Mouse (Mus musculus): ENCODE data around the gene Itga7. TPM values are rescaled to one million over a fixed set of nuclear protein-coding genes. Genes with fewer than 3 reads are reported as not detected.
"Not testable (repeated sequence)": the region's sequence is repeated elsewhere in the genome, so short reads cannot be mapped to it uniquely, and the experiment has no call there.

The Itga7 gene
- polyA plus RNA-seq, 1 experiment from 2014 or later: 15.5 TPM

DNA sequence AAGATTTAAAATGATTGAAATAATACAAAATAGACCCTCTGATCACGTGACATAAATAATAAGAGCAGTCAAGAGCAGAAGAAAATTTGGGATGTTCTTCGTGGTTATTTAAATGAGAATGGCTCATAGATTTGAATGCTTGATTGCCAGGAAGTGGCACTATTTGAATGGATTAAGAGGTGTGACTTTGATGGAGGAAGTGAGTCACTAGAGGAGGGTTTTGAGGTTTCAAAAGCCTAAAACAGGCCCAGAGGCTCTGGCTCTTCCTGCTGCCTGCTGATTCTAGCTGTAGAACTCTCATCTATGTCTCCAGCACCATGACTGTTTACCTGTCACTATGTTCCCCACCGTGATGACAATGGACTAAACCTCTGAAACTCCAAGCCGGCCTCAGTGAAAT is 39.2 kb downstream of the Itga7 start:
- WGBS: 76% methylated on average over 4 of the region's 4 CpGs
- H3K9me3 ChIP-seq: no peaks in the 10 kb centered on the region
- no peak for ATAC-seq (ENCODE audit: low read depth)

GRCm38 (mm10) chr10:128976395-128976794 is 42.8 kb downstream of the Itga7 start:
- ATAC-seq (ENCODE audit: low read depth): no peak
- Histone ChIP-seq H3K9ac (no peak overlapping the region), H3K27ac (replicated peaks) (no peak overlapping the region), H3K4me1 (replicated peaks) (no peaks in the 10 kb centered on the region), H3K4me2 (no peak overlapping the region), H3K9me3 (no peaks in the 10 kb centered on the region), H3K36me3 (no peaks in the 10 kb centered on the region), H3K27me3 (no peaks in the 10 kb centered on the region), H3K4me3 (no peak overlapping the region)
- 67% methylated on average over 3 of the region's 3 CpGs for WGBS

More for the DNA sequence above, 39.2 kb downstream of the Itga7 start:
- H3K36me3 ChIP-seq: no peaks in the 10 kb centered on the region
- H3K9ac ChIP-seq: no peak overlapping the region
- no peak overlapping the region for H3K4me3 ChIP-seq
- H3K27ac ChIP-seq (replicated peaks): no peak overlapping the region
- H3K27me3 ChIP-seq: no peaks in the 10 kb centered on the region
- H3K4me2 ChIP-seq: no peak overlapping the region
- H3K4me1 ChIP-seq (replicated peaks): no peaks in the 10 kb centered on the region

- Histone ChIP-seq H3K9ac (peak overlapping the region; percentile 45; the same call in 1 of the 2 replicates), H3K4me1 (replicated peaks) (no peaks in the 10 kb centered on the region), H3K4me3 (no peak overlapping the region), H3K27me3 (no peaks in the 10 kb centered on the region), H3K4me2 (no peak overlapping the region), H3K9me3 (no peaks in the 10 kb centered on the region), H3K36me3 (no peaks in the 10 kb centered on the region), H3K27ac (replicated peaks) (no peak overlapping the region)
- peak; percentile 82 for ATAC-seq (ENCODE audit: low read depth)
- WGBS: 21% methylated on average over 9 of the region's 9 CpGs
These were observed 44.0 kb downstream of the Itga7 start for GRCm38 (mm10) chr10:128977522-128978114.

GRCm38 (mm10) chr10:128980644-128981365 is 47.2 kb downstream of the Itga7 start:
- H3K4me3 ChIP-seq: no peak overlapping the region
- no peak overlapping the region for H3K9ac ChIP-seq
- no peaks in the 10 kb centered on the region for H3K4me1 ChIP-seq (replicated peaks)
- H3K4me2 ChIP-seq: no peak overlapping the region
- no peaks in the 10 kb centered on the region for H3K36me3 ChIP-seq
- no peaks in the 10 kb centered on the region for H3K9me3 ChIP-seq
- WGBS: 71% methylated on average over 3 of the region's 3 CpGs
- H3K27ac ChIP-seq (replicated peaks): no peak overlapping the region
- ATAC-seq (ENCODE audit: low read depth): no peak
- no peaks in the 10 kb centered on the region for H3K27me3 ChIP-seq

DNA sequence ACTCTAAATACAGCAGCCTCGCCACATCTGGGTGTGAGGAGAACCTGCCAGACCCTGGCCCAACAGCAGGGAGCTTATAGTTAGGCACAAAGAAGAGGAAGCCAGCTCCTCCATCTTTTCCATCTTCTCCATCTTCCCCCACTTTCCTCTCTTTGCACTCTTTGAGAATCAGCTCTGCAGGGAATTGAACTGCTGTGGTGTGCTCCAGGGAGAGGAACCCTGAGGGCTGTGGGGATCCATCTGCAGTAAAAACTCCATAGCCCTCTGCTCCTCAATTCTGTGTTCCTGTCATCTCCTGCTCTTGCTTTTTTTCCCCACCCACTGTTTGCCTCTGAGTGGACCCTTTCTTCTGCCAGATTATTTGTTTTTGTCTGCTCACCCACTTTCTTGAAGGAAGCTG is 55.5 kb downstream of the Itga7 start, which contains the start of gene Olfr9:
TSS of gene Olfr9 (plus strand) at position 301 of the 400 bp plus-strand sequence.
- ATAC-seq (ENCODE audit: low read depth); H3K4me1 ChIP-seq (replicated peaks); H3K4me3 ChIP-seq; H3K36me3 ChIP-seq; H3K9ac ChIP-seq; H3K4me2 ChIP-seq; H3K27me3 ChIP-seq; H3K9me3 ChIP-seq; H3K27ac ChIP-seq (replicated peaks): not testable (repeated sequence)
- 53% methylated on average over 1 of the region's 1 CpGs for WGBS

DNA sequence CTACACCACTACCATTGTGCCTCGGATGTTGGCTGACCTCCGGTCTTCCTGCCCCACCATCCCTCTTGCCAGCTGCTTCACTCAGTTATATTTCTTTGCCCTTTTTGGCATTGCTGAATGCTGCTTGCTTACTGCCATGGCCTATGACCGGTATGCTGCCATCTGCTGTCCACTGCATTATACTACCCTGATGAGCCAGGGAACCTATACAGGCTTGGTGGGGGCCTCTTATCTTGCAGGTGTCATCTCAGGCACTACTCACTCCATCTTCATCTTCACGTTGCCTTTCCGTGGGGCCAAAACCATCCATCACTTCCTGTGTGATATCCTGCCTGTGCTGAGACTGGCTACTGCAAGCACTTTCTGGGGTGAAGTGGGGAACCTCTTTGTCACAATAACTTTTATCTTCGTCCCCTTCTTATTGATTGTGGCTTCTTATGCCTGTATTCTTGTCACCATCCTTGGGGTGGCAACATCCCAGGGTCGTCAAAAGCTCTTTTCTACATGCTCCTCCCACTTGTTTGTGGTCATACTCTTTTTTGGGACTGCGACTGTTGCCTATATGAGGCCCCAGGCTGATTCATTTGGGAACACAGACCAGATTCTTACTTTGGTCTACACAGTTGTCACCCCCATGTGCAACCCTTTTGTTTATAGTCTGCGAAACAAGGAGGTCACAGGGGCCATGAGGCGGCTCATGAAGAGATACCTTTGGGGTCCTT is 56.7 kb downstream of the Itga7 start:
- not testable (repeated sequence) for H3K9ac ChIP-seq; ATAC-seq (ENCODE audit: low read depth); H3K36me3 ChIP-seq; H3K4me2 ChIP-seq; H3K9me3 ChIP-seq; H3K4me3 ChIP-seq; H3K27ac ChIP-seq (replicated peaks); H3K4me1 ChIP-seq (replicated peaks); H3K27me3 ChIP-seq
- 67% methylated on average over 7 of the region's 10 CpGs for WGBS

GRCm38 (mm10) chr10:128990994-128991393 is 57.4 kb downstream of the Itga7 start:
- ATAC-seq (ENCODE audit: low read depth): no peak

GRCm38 (mm10) chr10:128995796-128996195 is 62.2 kb downstream of the Itga7 start:
- WGBS: 94% methylated on average over 1 of the region's 1 CpGs
- Histone ChIP-seq H3K27me3 (no peaks in the 10 kb centered on the region), H3K4me2 (no peak overlapping the region), H3K9me3 (no peaks in the 10 kb centered on the region), H3K9ac (no peak overlapping the region), H3K36me3 (no peaks in the 10 kb centered on the region), H3K27ac (replicated peaks) (no peak overlapping the region), H3K4me1 (replicated peaks) (no peaks in the 10 kb centered on the region), H3K4me3 (no peak overlapping the region)
- peak; percentile 19; the same call in 1 of the 2 replicates for ATAC-seq (ENCODE audit: low read depth)

More at GRCm38 (mm10) chr10:128990994-128991393, 57.4 kb downstream of the Itga7 start:
- Histone ChIP-seq H3K36me3 (no peaks in the 10 kb centered on the region), H3K9me3 (no peaks in the 10 kb centered on the region), H3K27me3 (no peaks in the 10 kb centered on the region), H3K4me1 (replicated peaks) (no peaks in the 10 kb centered on the region), H3K9ac (no peak overlapping the region), H3K4me2 (no peak overlapping the region), H3K27ac (replicated peaks) (no peak overlapping the region), H3K4me3 (no peak overlapping the region)

DNA sequence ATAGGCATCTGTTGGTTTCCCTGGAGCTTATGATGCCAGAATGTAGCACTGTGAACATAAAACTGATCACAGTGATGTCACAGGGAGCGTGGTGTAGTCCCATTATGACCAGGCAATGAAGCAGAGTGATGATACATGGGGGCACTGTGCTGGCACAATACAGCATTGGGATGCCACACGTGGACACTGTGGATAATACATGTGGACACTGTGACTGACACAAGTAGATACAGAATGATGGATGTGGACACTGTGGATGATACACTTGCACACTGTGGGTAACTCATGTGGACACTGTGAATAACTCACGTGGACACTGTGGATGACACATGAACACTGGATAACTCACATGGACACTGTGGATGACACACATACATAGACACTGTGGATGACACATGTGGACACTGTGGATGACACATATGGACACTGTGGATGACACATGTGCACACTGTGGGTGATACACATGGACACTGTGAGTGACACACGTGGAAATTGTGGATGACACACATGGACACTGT is 63.0 kb downstream of the Itga7 start:
- ATAC-seq (ENCODE audit: low read depth): no peak
- no peaks in the 10 kb centered on the region for H3K36me3 ChIP-seq

DNA sequence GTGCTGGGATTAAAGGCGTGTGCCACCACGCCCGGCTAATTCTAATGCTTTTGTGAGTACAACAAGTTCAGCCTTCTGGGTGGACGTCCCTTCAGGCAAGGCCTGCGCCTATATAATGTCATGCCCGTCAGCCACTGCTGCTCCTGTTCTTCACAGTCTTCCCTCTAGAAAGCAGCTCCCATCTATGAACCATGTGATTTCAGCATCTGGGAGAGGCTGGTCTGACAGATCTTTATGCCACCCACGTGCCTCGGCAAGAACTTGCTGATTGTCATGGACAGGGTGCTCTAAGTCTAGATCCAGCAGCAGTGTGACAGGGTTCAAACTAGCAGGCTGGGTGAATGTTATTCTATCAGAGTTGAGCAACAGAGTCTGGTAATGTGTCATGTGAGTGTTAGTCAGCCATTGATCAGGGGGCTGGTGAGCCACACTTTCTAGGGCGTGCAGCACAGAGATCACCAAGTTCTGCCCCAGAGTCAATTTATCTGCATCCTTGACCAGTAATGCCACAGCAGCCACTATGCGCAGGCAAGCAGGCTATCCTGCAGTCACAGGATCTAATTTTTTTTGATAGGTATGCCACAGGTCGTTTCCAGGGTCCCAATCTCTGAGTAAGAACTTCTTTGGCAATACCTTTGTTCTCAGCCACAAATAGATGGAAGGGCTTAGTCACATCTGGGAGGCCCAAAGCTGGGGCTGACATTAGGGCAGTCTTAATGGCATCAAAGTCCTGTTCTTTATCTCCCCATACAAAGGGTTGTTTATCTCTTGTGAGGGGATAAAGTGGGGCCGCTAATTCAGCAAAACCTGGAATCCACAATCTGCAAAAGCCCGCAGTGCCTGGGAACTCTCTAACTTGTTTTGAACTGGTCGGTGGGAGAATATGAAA is 70.7 kb downstream of the Itga7 start:
- H3K4me2 ChIP-seq: no peak overlapping the region
- 83% methylated on average over 14 of the region's 14 CpGs for WGBS

More for the DNA sequence above, 63.0 kb downstream of the Itga7 start:
- Histone ChIP-seq H3K27ac (replicated peaks) (no peak overlapping the region), H3K4me3 (no peak overlapping the region), H3K4me2 (no peak overlapping the region), H3K4me1 (replicated peaks) (no peaks in the 10 kb centered on the region), H3K9me3 (no peaks in the 10 kb centered on the region), H3K27me3 (no peaks in the 10 kb centered on the region), H3K9ac (no peak overlapping the region)
- WGBS: 81% methylated on average over 4 of the region's 4 CpGs

More for the DNA sequence above, 70.7 kb downstream of the Itga7 start:
- Histone ChIP-seq H3K27ac (replicated peaks) (no peak overlapping the region), H3K4me1 (replicated peaks) (no peaks in the 10 kb centered on the region), H3K27me3 (no peaks in the 10 kb centered on the region), H3K4me3 (no peak overlapping the region), H3K36me3 (no peaks in the 10 kb centered on the region), H3K9ac (no peak overlapping the region), H3K9me3 (0 out of 2 replicates have a peak, but pooled peaks cover 4% of the 10 kb centered on the region)
- no peak for ATAC-seq (ENCODE audit: low read depth)
